Mouse (Mus musculus): ENCODE measurements around the gene Mmp9.

DNA sequence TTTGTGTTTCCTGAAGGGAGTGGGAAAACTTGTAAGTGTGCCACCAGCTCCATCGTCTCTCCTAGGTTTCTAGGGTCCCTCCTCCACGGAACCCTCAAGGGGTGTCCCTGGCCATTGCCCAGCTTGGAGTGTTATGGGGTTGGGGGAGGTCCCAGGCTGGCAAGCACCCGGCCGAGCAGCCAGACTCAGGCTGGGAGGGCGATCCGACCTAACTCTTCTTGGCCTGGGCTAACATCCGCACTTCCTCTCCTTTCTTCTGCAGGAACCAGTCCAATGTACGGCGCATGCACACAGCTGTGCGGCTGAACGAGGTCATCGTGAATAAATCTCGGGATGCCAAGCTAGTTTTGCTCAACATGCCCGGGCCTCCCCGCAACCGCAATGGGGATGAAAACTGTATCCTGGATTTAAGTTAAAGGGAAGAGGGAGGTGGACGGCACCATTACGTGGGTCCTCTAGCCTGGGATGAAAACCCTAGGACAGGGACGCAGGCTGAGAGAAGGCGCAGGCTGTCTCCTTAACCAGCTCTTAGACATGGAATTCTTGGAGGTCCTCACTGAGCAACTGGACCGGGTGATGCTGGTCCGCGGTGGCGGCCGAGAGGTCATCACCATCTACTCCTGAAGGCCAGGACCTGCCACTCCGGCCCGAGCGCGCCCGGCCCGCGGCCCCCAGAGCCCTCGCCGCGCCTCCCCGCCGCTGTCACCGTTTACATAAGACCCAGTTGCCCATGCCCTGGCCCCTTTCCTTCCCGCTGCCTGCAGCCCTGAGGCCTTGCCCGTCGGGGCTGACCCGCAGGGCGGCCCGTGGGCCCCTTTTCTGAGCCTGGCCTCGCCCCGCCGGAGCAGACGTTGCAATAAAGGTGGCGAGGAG, 56.5 kb downstream of the Mmp9 start:
- TF ChIP-seq CTCF (conservative IDR thresholded peaks at IDR 0.05; ENCODE audit: low read length) = no peak
- TF ChIP-seq POU5F1 (IDR thresholded peaks at IDR 0.05; ENCODE audit: borderline replicate concordance, low read length) = no peak

Measured in E14TG2a.4 (cell line).